Mouse (Mus musculus): ENCODE measurements around the gene Arhgap29.
A peak's percentile ranks its signal among the peaks of the same experiment; 100 is the strongest.

DNA sequence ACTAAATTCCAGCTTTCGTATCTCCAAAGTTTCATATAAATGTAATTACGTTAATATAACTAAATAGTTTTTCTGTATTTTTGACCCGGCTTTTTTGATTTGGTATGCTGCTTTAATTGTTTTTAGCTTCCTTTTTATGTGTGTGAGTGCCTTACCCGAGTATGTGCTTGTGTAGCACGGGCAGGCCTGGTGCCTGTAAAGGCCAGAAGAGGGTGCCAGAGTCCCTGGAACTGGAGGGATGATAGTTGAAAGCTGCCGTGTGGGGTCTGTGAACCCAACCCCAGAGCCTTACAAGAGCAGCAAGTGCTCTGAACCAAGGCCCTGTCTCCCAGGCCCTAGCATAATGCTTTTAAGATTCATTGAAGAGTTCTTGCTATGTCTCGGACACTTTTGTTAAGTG lies 4.4 kb downstream of the Arhgap29 start:
- peak; percentile 76 for TF ChIP-seq CTCF (conservative IDR thresholded peaks at IDR 0.05; ENCODE audit: low read length)
- no peak for TF ChIP-seq POU5F1 (IDR thresholded peaks at IDR 0.05; ENCODE audit: borderline replicate concordance, low read length)
- TF ChIP-seq NANOG (IDR thresholded peaks at IDR 0.05; ENCODE audit: borderline replicate concordance, low read length) = no peak

All from E14TG2a.4 (cell line).